Mouse (Mus musculus) liver, postnatal 0 days (tissue): ENCODE data around the gene Gabarapl1. TPM values are rescaled to one million over a fixed set of nuclear protein-coding genes. Genes with fewer than 3 reads are reported as not detected.
"Not testable (repeated sequence)": the region's sequence is repeated elsewhere in the genome, so short reads cannot be mapped to it uniquely, and the experiment has no call there.

Source experiments
- ATAC-seq: fragments of 200-750 bp; cut with Nextera tagmentation; 2 replicates; pipeline ENCODE4 v1.8.0; 2017; ENCODE audit warnings: mild to moderate bottlenecking, moderate library complexity
- DNase-seq: peaks from one replicate; pipeline ENCODE4 v3.0.0-alpha.2; 2016
- H3K27ac ChIP-seq: fragments of 300-500 bp; sonication (generic); 2 replicates; pipeline ENCODE4 v1.5.1; 2014; ENCODE audit warnings: antibody characterized with exemption, moderate library complexity, mild to moderate bottlenecking, low read depth
- H3K27me3 ChIP-seq: fragments of 300-500 bp; sonication (generic); 2 replicates; pipeline ENCODE4 v1.6.1; 2014; ENCODE audit warnings: low read length, control low read depth, mixed read lengths; ENCODE audit not compliant: insufficient read depth
- H3K36me3 ChIP-seq: fragments of 300-500 bp; sonication (generic); replicated peaks from 2 replicates; pipeline ENCODE4 v1.6.1; 2014; ENCODE audit warnings: mild to moderate bottlenecking, control low read depth, low read length, moderate library complexity, mixed read lengths; ENCODE audit not compliant: insufficient read depth
- H3K4me1 ChIP-seq: fragments of 300-500 bp; sonication (generic); 2 replicates; pipeline ENCODE4 v1.6.1; 2014; ENCODE audit warnings: antibody characterized with exemption, mild to moderate bottlenecking, control low read depth; ENCODE audit not compliant: insufficient read depth
- H3K4me2 ChIP-seq: fragments of 300-500 bp; sonication (generic); 2 replicates; pipeline ENCODE4 v1.6.1; 2014; ENCODE audit warnings: low read depth, mild to moderate bottlenecking, low read length, moderate library complexity, mixed read lengths
- H3K4me3 ChIP-seq: fragments of 300-500 bp; sonication (generic); 2 replicates; pipeline ENCODE4 v1.5.1; 2014; ENCODE audit warnings: low read depth, low read length
- H3K9ac ChIP-seq: fragments of 300-500 bp; sonication (generic); replicated peaks from 2 replicates; pipeline ENCODE4 v1.6.1; 2014; ENCODE audit warnings: mild to moderate bottlenecking, moderate library complexity
- H3K9me3 ChIP-seq: fragments of 300-500 bp; sonication (generic); 2 replicates; pipeline ENCODE4 v1.6.1; 2016; ENCODE audit warnings: mild to moderate bottlenecking, control low read depth, low read length, mixed read lengths
- CTCF ChIP-seq: sonication (generic); IDR thresholded peaks from 2 replicates; pipeline ENCODE4 v1.5.1; 2016; ENCODE audit warnings: antibody characterized with exemption, low read depth
- EP300 ChIP-seq: IDR thresholded peaks from 2 replicates; pipeline ENCODE4 v1.6.1; 2016; ENCODE audit warnings: antibody characterized with exemption, low read depth, mild to moderate bottlenecking
- WGBS: fragments of 180-500 bp; shearing (Covaris S2); extraction: QIAGEN DNeasy Blood & Tissue Kit; methylation state at CpG from one replicate; pipeline ENCODE4 v1.1.7; 2014; ENCODE audit not compliant: insufficient replicate concordance; 5-methylcytosine and 5-hydroxymethylcytosine counted together
- polyA plus RNA-seq: library from polyadenylated mRNA; unstranded; fragments of >200 nt; fragmentation: Nextera tagmentation; extraction: Ambion mirVana; gene quantifications from 2 replicates; pipeline ENCODE4 v1.2.1, GENCODE M21; 2015

Gene Gabarapl1
- 37.3 and 38.5 TPM in 2 replicates for polyA plus RNA-seq

DNA sequence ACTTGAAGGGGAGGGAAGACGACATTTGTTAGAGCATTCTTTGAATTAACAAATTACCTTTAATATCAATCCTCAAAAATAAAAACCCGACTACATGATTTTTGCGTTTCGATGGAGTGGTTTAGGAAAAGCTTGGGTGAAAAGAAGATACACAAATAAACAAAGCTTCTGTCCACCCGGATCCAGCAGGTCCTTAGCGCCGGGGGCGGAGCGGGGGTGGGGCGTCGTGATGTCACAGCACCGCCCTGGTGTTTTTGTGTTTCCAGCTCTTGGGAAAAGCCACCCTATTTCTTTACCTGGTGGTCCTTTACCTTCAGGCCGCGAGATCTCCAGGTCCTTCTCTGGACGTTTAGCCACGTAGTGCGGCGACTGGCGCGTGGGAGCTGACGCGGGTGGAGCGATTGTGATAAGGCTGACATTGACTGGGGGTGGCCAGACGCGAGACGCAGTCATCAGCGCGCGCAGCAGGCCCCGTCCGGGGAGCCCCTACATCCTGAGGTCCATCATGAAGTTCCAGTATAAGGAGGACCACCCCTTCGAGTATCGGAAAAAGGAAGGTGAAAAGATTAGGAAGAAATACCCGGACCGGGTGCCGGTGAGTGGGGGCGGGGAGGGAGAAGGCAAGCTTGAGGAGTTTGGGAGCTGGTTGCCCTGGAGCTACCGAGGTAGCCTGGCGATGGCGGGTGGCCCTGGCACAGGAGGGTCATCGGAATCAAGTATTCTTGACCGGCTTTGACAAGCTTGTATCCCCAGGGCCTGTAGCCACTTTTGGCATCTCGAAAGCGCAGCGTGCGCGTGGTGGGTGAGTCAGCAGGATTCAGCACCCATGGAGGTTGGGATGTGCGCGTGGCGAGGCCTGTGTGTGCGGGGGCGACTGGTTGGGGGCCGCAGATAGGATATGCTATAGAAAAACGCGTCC is at the start of gene Gabarapl1:
Gene Gabarapl1 (plus strand): TSS at position 219 of the 919 bp plus-strand sequence.
- H3K27ac ChIP-seq: peak within 1 kb of the TSS; percentile 95
- ATAC-seq (peak; percentile 89), DNase-seq (peak; percentile 89)
- TF ChIP-seq EP300 (no peak; the same call in 1 of the 2 replicates), CTCF (no peak)
- H3K27me3 ChIP-seq: no peaks in the 10 kb centered on the region
- under 1% methylated on average over 55 of the region's 55 CpGs for WGBS
- peaks cover 17% of the 10 kb centered on the region for H3K36me3 ChIP-seq
- peak within 1 kb of the TSS; percentile 93 for H3K9ac ChIP-seq
- no peaks in the 10 kb centered on the region for H3K9me3 ChIP-seq
- H3K4me1 ChIP-seq: peaks cover 34% of the 10 kb centered on the region
- peak within 1 kb of the TSS; percentile 95 for H3K4me3 ChIP-seq
- H3K4me2 ChIP-seq: peak within 1 kb of the TSS; percentile 94

DNA sequence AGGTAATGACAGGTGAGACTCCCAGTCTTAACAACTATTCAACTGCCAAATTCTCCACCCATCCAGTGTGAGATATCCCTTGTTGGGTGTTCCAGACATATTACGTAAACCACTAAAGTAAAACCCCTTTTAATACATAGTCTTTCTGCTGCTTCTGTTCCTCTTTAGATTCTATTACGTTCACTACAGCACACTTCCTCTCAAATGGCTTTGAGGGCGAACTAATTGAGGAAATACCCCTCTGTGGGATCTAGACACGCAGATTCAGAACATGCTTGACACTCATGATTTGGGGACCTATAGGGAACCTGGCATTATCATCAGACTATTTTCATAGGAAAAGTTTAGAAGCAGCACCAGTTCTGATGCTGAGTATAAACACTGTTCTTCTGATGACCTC is 38.0 kb upstream of the Gabarapl1 start:
- DNase-seq: no peak
- Histone ChIP-seq H3K27me3 (no peaks in the 10 kb centered on the region), H3K36me3 (no peaks in the 10 kb centered on the region), H3K9ac (no peak overlapping the region), H3K27ac (no peak overlapping the region), H3K4me1 (0 out of 2 replicates have a peak, but pooled peaks cover 4% of the 10 kb centered on the region), H3K4me3 (no peak overlapping the region), H3K4me2 (no peak overlapping the region), H3K9me3 (no peaks in the 10 kb centered on the region)
- TF ChIP-seq EP300: no peak
- 35% methylated on average over 4 of the region's 4 CpGs for WGBS
- ATAC-seq: no peak

DNA sequence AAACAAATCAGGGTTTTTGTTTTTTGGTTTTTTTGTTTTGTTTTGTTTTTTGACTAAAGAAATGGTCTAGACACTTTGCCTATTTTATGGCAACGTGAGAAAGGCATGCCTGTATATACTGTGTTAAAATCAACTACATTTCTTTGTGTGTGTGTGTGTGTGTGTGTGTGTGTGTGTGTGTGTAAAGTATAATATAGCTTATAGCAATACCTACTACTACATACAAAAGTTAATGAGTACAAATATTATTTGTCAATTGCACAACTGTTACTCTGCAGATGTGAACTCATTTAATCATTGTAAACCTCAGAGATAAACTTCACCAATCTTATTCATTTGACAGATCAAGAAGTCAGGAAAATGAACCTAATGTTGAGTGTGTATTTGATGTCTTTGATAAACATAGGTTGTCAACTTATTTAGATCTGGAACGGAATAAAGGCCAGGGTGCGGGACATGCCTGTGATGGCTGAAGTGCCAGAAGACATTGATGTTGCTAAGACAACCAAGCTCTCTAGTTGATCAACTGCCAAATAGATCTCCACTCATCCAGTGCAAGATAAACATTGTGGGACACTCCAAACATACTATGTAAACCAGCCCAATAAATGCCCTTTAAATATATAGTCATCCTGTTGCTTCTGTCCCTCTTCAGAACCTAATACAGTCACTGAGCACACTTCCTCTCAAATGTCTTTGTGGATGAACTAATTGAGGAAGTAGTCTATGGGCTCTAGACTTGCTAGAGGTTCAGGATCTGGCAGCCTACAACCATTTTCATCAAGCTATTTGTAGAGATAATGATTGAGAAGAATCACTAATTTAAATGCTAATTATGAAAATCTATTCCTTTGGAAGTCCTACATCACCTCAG is 35.4 kb upstream of the Gabarapl1 start:
- Histone ChIP-seq H3K36me3 (no peaks in the 10 kb centered on the region), H3K27me3 (no peaks in the 10 kb centered on the region), H3K9me3 (no peaks in the 10 kb centered on the region), H3K4me2 (no peak overlapping the region), H3K9ac (no peak overlapping the region), H3K4me1 (0 out of 2 replicates have a peak, but pooled peaks cover 4% of the 10 kb centered on the region), H3K27ac (no peak overlapping the region), H3K4me3 (no peak overlapping the region)
- ATAC-seq (peak; percentile 75), DNase-seq (no peak)
- 63% methylated on average over 3 of the region's 3 CpGs for WGBS
- TF ChIP-seq CTCF: no peak
- TF ChIP-seq EP300: no peak

GRCm38 (mm10) chr6:129499516-129499915 is 33.4 kb upstream of the Gabarapl1 start:
- ATAC-seq, H3K9me3 ChIP-seq, DNase-seq, H3K4me2 ChIP-seq, H3K9ac ChIP-seq, H3K27ac ChIP-seq, H3K4me3 ChIP-seq, H3K4me1 ChIP-seq, H3K27me3 ChIP-seq, H3K36me3 ChIP-seq: not testable (repeated sequence)
- 58% methylated on average over 1 of the region's 1 CpGs for WGBS

DNA sequence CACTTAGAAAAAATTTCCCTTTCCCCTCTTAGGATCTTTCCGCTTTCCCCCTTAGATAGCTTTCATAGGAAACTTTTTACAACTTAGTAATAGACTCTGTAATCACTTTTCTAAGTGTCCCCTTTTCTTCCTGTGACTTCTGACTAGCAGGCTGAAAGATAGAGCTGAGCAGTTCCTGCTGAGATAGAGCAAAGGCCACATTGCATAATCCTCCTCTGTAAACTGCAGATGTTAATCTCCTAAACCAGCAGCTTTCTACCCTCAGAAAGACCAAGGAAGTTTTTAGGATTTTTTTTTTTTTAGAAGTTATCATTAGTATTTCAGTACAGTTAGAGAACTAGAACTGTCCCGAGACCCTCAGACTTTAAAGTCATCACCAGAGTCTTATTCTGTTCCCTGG is 29.5 kb upstream of the Gabarapl1 start:
- H3K27me3 ChIP-seq: no peaks in the 10 kb centered on the region
- no peak for DNase-seq
- H3K4me2 ChIP-seq: no peak overlapping the region
- ATAC-seq: no peak
- peaks cover 8% of the 10 kb centered on the region; the same call in 1 of the 2 replicates for H3K9me3 ChIP-seq
- H3K36me3 ChIP-seq: no peaks in the 10 kb centered on the region
- TF ChIP-seq CTCF (no peak), EP300 (no peak)
- no peak overlapping the region for H3K9ac ChIP-seq
- H3K27ac ChIP-seq: no peak overlapping the region
- 73% methylated on average over 2 of the region's 2 CpGs for WGBS
- H3K4me1 ChIP-seq: no peaks in the 10 kb centered on the region
- H3K4me3 ChIP-seq: no peak overlapping the region

DNA sequence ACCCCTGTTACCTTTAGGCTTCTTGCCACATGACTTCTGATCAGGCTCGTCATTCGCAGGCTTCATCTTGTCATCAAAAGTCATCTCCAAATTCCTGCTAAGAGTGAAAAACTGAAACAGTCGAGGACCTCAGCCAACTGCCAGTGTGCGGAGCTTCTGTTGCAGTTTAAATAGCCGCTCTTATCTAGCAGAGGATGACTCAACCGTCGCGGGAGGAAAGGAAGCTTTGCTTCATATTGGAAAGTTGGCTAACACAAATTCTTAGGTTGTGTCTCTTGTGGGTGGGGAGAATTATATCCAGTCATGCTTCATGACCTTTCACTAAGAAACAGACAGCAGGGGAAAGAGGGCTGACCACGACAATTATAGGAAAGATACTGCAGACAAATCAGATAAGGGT is 25.9 kb upstream of the Gabarapl1 start, which contains the start of gene Olr1:
Gene Olr1 (minus strand): TSS at position 142 of the 400 bp plus-strand sequence.
- H3K36me3 ChIP-seq: no peaks in the 10 kb centered on the region
- WGBS: 49% methylated on average over 9 of the region's 9 CpGs
- ATAC-seq (no peak), DNase-seq (no peak)
- H3K9ac ChIP-seq: no peak within 1 kb of the TSS
- peak within 1 kb of the TSS; percentile 11 for H3K4me3 ChIP-seq
- H3K4me1 ChIP-seq: peaks cover 7% of the 10 kb centered on the region
- no peak for TF ChIP-seq EP300
- TF ChIP-seq CTCF: no peak
- 0 out of 2 replicates have a peak within 1 kb of the TSS, but pooled peaks have one; percentile 18 for H3K4me2 ChIP-seq
- H3K27ac ChIP-seq: no peak within 1 kb of the TSS
- peaks cover 8% of the 10 kb centered on the region; the same call in 1 of the 2 replicates for H3K9me3 ChIP-seq
- no peaks in the 10 kb centered on the region for H3K27me3 ChIP-seq
